Mouse (Mus musculus): ENCODE data around the gene Ssc5d.
A peak's percentile ranks its signal among the peaks of the same experiment; 100 is the strongest.

The Ssc5d gene

GRCm38 (mm10) chr7:4948386-4948785 lies 22.8 kb downstream of the Ssc5d start:
- DNase-seq (ENCODE audit: low read depth): peak; percentile 85

DNA sequence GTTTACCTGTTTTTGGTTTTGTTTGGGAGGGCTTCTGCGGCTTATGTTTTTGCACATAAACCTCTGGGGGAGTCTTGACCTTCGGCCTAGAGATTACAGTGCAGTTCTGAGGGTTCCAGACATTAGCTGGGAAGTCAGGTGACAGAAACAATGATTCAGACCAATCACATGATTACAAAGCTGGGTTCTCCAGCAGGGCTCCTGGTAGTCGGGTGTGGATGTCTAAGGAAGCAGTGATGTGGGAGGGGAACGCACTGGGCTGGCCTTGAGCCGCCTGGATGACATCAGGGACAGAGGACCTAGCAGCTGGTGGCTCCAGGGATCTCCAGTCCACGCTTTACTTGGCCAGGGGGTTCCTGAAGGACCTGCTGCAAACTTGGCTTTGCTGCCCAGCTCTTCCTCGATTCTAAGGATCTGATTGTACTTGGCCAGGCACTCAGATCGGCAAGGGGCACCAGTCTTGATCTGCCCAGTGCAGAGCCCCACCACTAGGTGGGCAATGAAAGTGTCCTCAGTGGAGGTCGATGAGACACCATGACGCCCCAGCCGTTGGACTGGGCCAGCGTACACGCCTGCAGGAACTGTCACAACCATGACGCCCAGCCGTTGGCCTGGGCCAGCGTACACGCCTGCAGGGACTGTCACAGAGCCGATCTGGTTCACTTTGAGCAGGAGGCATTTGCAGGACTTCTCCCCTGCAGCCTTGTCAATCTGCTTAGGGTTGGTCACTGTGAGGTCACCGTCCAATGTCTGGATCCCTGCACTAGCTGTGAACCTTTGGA lies 25.2 kb downstream of the Ssc5d start:
- DNase-seq (ENCODE audit: low read depth): no peak

GRCm38 (mm10) chr7:4953815-4954445 lies 28.3 kb downstream of the Ssc5d start:
- no peak for DNase-seq (ENCODE audit: low read depth)

GRCm38 (mm10) chr7:4957361-4957760 lies 31.8 kb downstream of the Ssc5d start:
- no peak for DNase-seq (ENCODE audit: low read depth)

DNA sequence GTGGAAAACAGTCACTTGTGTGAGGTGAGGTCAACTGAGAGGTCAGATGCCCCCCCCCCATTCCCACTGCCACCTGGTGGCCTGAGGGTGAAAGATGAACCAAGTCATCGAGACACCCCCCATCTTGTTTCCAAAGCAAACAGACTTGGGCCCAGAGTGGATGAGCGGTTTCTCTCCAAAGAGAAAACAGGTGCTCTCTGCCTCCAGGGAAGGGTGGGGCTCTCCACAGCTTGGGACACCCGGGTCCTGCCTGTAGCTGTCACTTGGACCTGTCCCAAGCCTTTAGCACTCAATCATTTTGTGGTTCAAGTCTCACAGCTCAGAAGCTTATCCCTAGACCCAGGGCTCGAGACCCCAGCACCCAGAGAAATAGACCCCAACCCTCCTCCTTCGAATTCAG lies 37.9 kb downstream of the Ssc5d start:
- DNase-seq (ENCODE audit: low read depth): no peak

- peak; percentile 91 for DNase-seq (ENCODE audit: low read depth)
Observed at GRCm38 (mm10) chr7:4964272-4964671, 38.7 kb downstream of the Ssc5d start, which contains the start of gene Sbk2. Sbk2 (minus strand) TSS chr7:4964406.

DNA sequence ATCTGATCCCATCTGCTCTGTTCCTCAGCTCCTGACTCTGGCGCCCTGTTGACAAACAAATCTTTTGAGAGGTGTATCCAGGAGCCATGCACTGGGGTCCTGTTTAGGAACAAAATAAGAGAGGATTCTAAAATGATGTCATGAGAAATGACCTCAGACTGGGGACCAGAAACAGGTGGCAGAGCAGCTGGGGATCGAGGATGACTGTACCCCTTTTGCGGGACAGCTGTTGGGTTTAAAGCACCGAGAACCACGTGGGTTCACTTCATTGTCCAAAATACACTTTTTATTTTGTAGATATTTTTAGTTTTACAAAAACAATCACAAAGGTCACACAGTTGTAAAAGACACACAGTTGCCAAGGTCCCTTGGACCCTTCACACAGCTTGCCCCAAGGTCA lies 39.4 kb downstream of the Ssc5d start:
- no peak for DNase-seq (ENCODE audit: low read depth)

DNA sequence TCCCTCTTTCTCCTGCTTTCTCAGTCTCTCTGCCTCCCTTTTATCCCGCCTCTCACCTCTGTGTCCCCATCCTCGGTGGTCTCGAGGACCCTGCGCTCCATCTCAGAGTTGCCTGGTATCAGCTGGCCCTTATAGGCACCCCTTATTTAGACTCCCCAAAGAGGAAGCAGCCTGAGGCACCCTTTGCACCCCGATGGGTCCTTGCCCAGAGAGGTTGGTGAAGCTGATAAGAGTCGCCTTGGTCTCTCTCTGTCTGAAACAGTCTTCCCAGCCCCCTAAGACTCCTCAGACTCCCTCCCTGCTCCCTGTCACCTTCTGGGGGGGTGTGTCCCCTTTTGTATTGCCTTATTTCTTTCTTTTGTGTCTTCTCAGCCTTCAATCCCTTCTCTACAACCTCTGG lies 45.5 kb downstream of the Ssc5d start, which contains the start of gene Sbk3:
Gene Sbk3, minus strand, starts transcription at position 101 of the 400 bp plus-strand sequence.
- no peak for DNase-seq (ENCODE audit: low read depth)

DNA sequence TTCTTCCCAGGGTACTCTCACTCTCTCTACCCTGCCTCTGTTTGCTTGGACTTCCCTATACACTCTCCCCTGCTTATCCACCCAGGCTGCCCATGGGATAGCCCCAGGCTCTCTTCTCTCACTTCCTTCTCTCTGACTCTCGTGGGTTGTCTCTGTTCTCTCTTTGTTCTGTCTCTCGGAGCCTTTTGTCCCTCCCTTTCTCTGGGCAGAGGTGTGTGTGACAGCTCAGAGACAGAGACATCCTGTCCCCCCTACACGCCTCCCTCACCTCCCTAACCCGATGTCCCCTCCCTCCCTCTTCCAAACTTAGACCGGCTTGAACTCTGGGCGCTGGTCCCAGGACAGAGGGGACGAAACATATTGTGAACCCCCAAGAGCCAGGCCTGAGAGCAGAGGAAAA lies 46.1 kb downstream of the Ssc5d start:
- DNase-seq (ENCODE audit: low read depth): no peak

DNA sequence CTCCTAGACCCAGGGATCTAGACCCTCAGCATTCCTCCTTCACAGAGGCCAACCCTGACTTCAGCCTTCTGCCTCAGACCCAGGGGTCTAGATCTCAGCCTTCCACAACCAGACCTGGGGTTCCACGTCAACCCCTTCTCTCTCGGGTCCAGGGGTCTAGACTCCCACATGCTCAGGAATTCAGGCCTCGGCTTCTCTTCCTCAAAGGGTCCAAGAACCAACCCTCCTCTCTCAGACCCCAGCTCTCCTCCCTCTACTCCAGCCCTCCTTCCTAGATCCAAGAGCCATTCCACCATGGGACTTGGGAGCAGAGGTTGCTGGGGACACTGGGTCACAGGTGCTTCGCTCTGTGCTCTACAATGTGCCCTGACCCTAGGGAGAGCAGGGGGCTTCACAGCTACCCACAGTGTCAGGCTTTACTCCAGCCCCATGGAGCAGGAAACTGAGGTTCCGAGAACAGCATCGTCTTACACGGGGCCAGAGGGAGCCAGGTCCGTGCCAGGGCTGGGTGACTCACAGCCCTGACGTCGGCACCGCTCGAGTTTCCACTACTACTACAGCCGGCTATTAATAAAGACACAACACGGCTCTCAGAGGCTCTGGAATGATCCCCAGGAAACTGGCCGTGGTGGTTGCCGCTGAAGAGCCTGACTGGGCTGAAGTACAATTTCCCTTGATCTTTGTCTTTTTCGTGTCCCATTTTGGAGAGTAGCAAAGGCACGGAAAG lies 46.9 kb downstream of the Ssc5d start:
- DNase-seq (ENCODE audit: low read depth): no peak

DNA sequence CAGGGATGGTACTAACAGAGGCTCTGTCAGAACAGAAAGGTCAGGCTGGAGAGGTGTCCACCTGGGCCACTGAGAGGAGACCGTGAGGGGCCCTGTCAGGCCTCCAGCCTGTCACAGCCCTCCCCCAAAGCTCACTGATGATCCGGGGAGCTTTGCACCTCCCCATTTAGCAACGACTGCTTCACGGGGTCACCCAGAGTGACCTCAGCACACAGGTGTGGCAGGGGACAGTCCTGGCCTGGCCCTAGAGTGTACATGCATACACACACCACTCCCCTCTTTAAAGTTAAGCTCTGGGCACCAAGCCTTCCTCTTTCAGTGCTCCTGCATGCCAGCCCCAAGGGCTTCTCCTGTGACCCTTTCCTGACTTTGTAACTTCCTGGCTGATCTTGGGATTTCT lies 49.9 kb downstream of the Ssc5d start:
- DNase-seq (ENCODE audit: low read depth): no peak

DNA sequence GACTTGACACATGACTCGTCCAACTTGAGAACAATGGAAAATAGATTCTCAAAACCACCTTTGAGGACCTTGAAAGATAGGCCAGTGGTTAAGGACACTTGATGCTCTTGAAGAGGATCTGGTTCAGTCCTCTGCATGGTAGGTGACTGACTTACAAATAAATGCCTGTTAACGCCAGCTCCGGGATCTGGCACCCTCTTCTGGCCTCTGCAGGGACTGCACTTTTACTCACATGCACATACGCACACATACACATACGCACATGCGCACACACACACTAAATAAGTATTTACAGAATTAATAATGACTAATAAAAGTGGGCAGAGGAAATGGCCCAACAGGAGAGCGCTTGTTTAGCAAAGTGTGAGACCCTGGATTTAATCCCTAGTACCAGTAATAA lies 51.2 kb downstream of the Ssc5d start:
- DNase-seq (ENCODE audit: low read depth): no peak

GRCm38 (mm10) chr7:4988250-4988649 lies 62.7 kb downstream of the Ssc5d start:
- no peak for DNase-seq (ENCODE audit: low read depth)

DNA sequence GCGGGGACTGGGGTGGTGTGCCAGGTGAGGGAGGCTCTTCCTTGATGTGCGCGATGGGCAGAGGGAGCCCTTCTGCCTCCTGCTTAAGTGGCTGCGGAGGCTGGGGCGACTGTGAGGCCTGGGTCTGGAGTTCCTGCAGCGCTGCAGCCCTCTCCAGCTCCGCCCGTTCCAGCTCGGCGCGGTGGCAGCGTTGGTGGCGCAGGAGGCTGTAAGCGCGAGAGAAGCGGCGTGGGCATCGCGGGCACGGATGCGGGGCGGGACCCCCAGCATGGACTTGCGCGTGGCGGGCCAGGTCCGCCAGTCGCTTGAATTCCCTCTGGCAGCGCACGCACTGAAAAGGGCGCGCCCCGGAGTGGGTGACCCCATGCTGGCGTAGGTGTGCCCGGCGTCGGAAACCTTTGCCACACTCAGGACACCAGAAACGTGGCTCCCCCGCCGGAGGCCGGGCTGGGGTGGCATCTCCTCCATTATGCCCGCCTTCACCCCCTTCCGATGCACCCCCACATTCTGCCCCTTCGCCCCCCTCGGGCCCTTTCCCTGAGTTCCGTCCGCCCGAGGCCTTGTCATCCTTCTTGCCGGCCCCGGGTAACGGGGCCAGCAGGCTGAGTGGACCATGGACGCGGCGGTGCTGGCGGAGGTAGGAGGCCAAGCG lies 67.9 kb downstream of the Ssc5d start:
- no peak for DNase-seq (ENCODE audit: low read depth)

GRCm38 (mm10) chr7:4993999-4994788 lies 68.6 kb downstream of the Ssc5d start:
- DNase-seq (ENCODE audit: low read depth): no peak
